Mouse (Mus musculus): ENCODE measurements around the gene Tsks.

Tsks gene

DNA sequence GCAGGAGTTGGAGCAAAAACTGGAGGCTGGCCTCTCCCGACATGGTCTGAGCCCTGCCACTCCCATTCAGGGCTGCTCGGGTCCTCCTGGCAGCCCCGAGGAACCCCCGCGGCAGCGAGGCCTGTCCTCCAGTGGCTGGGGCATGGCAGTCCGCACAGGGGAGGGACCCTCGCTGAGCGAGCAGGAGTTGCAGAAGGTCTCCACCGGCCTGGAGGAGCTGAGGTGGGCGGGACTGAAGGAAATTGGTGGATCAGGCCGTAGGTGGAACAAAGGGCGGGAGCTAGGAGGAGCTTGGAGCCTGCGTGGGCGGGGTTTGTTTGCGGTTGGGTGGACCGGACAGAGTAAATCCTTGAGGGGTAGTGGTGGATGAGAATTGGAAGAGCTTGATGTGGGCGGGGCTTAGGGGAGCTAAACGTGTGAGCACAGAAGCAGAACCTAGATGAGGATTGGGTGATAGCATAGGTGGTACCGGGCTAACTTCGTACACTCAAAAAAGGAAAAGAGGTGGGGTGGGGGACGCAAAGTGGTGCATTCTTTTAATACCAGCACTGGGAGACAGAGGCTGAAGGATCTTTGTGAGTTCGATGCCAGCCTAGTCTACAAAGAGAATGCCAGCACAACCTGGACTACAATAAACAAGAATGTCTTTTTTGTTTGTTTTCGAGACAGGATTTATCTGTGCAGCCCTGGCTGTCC, 9.8 kb downstream of the Tsks start:
- peak; percentile 76 to 79 for DNase-seq

DNA sequence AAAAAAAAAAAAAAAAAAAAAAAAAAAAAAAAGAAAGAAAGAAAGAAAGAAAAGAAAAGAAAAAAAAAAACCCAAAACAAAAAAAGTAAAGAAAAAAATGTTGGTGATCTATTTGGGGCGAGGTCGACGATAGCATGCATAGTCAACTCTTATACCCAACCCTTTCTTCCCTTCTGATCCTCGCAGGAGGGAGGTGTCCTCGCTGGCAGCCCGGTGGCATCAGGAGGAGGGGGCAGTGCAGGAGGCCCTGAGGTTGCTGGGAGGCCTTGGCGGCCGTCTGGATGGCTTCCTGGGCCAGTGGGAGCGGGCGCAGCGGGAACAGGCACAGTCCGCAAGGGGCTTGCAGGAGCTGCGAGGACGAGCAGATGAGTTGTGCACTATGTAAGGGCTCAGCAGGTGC, 10.6 kb downstream of the Tsks start:
- DNase-seq, result no peak

DNA sequence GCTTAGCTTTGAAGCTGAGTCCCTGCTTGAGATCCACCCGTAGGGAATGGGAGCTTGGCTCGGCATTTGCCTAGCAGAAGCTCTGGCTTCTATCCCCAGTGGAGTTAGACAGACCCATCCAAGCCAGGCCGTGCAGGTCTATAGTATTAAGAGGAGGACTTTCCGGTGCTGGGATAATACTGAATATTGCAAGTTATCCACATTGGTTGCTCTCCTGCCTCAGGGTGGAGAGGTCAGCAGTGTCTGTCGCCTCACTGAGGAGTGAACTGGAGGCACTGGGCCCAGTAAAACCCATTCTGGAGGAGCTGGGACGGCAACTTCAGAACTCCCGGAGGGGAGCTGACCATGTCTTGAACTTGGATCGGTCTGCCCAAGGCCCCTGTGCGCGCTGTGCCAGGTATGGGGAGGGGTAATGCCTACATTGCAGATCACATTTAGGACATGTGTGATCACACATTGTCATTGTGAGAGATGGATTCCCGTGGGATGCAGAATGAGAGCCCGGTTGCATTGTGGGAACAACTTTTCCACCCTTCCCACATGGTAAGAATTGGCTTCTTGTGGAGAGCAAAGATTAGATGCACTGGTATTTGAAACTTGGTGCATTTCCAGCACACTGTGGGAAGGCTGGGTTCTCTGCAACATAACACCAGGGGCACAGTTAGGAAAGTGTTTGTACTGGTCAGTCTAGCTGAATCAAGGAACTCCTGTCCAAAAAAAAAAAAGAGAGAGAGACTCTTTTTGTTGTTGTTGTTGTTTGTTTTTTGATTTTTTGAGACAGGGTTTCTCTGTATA, 11.3 kb downstream of the Tsks start:
- DNase-seq, result no peak

DNA sequence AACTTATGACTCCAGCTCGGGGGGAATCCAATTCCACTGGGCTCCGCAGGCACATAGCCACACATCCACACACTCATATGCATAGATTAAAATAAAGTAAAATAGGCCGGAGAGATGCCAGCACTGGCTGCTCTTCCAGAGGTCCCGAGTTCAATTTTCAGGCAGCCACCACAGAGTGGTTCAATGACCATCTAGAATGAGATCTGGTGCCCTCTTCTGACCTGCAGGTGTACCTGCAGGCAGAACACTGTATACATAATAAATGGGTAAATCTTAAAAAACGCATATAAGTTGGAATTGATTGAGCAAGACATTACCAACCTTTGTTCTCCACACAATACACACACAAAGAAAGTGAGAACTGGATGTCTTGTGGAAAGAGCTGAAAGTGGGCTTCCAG, 12.6 kb downstream of the Tsks start:
- DNase-seq, result no peak

DNA sequence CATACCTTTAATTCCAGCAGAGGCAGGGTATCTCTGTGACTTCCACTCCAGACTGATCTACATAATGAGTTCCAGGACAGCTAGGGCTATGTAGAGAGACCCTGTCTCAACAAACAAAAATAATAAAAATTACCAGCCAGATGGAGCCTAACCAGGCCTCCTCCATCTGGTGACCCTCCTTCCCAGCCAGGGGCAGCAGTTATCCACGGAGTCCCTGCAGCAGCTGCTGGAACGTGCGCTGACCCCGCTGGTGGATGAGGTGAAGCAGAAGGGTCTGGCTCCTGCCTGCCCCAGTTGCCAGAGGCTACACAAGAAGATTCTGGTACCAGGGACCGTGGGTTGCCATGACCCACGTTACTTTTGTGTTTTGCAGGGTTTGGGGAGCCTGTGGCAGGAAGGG, 13.3 kb downstream of the Tsks start:
- DNase-seq, result no peak

DNA sequence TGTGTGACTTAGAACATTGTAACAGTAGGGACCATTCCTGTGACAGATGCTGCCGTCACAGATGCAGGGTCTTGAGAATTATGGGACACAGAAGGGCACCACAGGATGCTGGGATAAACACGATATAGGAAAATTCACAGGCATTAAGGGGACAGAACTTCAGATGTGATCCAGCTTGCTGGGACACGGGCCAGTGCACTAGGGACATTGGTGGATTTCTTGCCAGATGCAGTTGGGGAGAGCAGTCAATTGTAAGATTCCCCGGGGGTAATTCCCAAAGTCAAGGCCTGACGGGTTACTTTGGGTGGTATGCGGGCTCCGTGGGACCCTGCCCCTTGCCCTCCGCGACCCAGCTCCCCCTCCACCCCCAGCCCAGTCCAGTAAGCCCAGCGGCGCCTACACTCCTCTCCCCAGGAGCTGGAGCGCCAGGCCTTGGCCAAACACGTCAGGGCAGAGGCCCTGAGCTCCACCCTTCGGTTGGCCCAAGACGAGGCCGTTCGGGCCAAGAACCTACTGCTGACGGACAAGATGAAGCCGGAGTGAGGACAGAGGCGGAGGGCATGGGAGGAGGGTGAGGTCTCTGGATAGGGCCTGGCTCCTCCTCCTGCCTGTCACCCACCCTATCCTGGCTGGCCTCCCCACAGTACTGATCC, 14.3 kb downstream of the Tsks start:
- DNase-seq, result no peak

DNA sequence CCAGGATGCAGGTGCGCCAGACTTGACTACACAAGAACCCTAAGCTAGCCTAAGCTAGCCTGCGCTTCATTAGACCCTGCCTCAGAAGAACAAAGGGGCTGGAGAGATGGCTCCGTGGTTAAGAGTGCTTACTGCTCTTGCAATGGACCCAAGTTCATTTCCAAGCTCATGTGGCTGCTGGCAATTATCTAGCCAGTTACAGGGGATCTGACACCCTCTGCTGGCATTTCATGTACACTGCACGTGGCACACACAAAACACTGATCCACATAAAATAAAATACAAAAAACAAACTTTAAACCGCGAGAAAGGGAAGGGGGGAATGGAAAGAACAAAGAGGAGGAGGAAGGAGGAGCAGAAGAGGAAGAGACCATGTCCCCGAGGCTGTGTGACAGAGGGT, 15.2 kb downstream of the Tsks start:
- DNase-seq, result peak; percentile 37 to 55

DNA sequence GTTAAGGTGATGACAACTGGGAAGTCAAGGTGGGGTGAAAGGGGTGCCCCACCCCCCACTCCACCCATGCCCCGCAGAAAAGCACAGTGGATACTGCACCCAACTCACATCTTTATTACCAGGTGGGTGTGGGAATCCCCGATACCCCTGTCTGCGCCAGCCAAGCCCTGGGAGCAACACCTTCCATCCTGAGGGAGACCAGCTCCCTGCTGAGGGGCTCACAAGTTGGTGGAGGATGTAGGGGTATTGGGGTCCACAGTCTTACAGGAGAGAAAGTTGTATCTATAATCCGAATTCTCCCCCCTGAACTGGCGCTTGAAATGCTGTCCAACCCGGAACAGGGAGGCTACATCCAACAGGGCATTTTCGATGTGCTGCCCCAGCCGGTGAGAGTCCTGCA, 16.3 kb downstream of the Tsks start:
- no peak for DNase-seq

DNA sequence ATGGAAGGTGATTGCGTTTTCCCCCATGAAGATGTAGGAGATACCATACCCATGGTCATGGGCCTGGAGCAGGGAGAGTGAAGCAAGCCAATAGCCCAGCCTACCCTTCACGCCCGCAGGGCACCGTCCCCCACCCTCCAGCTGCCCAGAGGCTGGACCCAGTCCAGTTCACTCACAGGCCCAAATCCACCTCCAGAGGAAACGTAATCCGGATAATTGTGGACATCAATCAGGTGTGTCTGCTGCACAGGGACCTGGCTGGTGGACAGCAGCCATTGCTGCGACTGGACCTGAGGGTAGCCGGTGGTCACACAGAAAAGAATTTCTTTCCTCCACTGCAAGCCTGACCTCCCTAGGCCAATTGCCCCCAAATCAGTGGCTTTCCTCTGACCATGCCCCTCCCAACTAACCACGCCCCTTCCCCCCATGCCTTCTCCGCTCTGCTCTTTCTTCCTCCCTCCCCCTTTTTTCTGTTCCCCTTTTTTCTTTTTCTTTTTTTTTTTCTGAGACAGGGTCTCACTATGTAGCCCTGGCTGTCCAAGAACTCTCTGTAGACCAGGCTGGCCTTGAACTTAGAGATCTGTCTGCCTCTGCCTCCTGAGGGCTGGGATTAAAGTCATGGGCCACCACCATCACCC, 17.0 kb downstream of the Tsks start:
- DNase-seq, result no peak

DNA sequence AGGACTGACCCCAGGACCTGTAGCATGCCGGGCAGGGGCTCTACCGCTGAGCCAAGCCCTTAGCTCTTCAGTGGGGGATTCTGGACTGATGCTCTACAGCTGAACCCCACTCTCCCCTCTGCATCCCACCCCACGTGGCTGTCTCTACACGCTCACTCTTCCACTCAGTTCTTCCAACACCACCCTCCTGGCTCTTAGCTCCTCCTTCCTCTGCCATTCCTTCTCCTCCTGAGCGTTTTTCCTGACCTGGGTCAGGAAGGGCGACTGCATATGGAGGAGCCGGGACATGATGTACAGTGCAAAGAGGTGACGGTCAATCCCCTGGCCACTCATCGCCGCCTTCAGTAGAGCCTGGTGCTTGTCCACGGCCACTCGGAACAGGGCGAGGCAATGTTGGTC, 17.5 kb downstream of the Tsks start:
- DNase-seq, result no peak

DNA sequence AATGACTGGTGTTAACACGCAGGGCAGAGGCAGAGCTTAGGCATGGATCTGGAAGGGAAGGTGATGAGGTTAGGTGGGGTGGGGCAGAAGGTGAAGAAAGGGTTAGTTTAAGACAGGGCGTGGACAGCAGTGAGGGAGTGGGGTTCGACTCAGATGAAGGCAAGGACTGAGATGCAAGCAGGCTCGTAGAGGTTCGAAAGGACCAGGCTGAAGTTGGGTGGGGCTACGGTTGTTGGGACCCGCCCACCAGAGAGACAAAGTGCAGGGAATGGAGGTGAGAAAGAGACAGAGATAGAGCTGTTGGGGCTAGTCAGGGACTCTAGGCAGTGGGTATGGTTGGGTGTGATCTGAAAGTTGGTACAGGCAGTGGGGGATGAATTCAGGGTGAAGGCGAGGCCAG, 19.3 kb downstream of the Tsks start:
- no peak for DNase-seq

DNA sequence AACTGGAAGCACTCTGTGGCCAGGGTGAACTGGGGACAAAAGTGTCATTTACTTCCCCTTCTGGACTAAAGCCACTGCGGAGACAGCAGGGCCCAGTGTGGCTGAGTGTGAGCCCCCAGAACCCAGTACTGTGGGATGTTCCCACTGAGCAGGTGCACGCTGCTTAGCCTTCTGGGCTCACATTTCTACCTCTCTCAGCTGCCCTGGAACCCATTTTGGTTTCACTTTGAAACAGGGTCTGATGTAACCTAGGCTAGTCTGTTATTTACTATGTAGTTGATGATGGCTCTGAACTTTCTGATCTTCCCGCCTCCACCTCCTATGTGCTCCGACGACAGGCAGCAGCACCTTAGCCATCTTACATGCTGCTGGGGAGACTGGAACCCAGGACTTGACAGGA, 19.8 kb downstream of the Tsks start:
- no peak for DNase-seq

DNA sequence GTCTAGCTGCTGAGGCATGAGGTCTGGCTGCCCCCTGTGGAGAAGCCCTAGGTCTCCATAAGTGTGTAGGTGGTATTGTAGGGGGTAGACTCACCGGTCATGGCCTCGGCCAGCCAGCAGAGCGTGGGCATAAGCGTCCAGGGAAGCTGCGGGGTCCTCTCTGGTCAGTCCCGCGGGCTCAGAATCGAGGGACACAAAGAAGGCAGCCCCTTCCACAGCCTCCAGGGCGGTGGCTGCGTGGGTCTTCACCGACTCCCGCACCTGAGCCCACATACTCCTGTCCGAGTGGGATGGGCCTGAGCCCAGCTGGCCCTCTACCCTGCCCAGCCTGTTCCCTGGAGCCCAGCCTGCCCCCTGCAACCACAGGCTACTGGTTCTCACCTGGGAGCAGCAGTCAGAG, 22.0 kb downstream of the Tsks start:
- DNase-seq, result no peak

DNA sequence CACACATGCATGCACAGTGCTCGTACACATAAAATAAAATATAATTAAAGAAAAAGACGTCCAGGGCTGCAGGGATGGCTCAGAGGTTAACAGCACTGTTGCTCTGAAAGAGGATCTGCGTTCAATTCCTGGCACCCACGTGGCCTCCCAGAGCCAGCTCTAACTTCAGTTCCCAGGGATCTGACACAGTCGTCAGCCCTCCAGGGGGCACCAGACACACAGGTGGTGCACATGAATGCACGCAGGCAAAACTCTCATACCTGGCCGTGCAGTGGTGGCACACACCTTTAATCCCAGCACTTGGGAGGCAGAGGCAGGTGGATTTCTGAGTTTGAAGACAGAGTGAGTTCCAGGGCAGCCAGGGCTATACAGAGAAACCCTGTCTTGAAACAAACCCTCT, 23.0 kb downstream of the Tsks start:
- DNase-seq, result no peak

DNA sequence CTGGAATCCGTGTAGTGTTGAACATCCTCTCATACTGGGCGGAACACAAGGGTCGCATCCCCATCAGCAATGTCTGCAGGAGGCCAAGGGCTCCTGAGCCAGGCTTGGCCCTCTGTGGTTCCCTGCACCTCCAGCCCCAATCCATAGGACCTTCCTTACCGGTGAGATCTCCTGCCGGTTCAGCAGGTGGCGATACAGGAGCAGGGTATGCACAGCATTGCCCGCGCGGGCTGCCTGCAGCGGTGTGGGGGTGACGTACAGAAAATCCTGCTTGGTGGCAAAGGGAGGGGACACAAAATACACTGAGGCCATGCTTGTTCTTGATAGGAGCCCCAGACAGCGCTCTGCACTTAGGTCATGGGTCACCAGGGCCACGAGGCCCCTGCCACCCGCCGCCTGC, 23.6 kb downstream of the Tsks start:
- no peak for DNase-seq

DNA sequence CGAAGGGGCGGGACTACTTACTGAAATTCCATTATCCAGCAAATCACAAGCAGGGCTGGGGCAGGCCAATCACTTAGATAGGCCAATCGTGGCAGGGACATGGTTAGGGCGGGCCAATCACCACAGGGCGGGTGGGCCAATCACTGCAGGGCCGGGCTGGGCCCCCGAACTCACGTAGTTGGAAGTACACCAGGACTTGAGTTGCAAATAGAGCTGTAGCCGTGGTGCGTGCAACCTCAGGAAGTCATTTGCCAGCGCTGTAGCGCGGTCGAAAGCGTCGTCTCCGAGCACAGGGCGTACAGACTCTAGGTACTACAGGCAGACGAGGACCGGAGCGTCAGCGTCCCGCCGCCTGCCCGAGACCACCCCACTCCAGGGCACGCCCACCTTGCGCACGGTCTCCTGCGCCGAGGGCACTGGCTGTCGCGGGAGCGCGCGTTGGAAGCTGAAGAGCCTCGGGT, 27.3 kb downstream of the Tsks start:
- peak; percentile 73 to 79 for DNase-seq

DNA sequence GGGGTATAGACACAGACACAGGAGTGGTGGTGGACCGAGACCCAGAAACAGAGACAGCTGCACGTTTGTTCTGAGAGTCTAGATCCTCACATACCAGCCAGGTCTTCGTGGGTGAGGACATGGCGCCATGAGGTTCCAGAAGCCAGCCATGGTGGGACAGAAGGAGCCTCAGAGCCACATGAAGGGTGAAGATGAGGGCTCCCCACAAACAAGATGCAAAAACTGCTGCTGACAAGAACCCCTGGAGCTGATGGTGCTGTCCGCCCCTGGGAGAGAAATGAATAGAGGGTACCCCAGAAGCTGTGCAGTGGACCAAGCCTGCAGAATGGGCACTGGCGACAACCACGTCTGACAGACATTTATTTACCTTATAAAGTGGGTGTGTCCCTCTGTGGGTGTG, 28.1 kb downstream of the Tsks start:
- DNase-seq, result no peak

DNA sequence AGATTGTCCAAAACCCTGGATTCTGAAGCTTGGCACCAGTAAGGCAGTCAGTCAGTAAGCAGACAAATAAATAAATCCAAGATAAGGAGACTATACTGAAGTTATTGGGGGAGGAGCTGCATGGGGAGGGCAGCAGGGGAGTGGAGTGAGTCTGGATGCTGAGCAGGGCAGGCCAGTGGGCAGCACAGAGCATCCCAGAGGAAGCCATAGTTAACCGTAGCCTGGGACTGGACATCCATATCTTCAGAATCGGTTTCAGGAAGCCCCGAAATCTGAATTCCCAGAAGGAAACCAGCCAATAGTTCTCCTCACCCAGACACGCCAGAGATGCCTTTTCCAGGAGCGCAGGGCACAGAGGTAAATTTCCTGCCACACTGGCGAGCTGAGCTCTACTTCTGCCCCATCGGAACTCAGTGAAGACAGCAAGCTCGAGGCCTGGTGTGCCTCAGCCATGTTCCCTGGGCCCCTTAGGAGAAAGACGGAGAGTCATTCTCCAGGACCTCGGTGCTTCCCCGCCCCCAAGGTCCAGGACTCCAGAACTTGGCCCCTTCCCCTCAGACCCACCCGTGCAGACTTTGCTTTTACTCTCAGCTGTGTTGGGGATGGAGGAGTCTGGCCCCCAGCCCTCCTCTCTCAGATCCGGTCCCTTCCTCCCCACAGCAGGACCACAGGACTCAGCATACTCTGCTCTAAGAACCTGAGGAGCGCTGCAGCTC, 30.6 kb downstream of the Tsks start:
- peak in 1 of 2 experiments; percentile 37 for DNase-seq

DNA sequence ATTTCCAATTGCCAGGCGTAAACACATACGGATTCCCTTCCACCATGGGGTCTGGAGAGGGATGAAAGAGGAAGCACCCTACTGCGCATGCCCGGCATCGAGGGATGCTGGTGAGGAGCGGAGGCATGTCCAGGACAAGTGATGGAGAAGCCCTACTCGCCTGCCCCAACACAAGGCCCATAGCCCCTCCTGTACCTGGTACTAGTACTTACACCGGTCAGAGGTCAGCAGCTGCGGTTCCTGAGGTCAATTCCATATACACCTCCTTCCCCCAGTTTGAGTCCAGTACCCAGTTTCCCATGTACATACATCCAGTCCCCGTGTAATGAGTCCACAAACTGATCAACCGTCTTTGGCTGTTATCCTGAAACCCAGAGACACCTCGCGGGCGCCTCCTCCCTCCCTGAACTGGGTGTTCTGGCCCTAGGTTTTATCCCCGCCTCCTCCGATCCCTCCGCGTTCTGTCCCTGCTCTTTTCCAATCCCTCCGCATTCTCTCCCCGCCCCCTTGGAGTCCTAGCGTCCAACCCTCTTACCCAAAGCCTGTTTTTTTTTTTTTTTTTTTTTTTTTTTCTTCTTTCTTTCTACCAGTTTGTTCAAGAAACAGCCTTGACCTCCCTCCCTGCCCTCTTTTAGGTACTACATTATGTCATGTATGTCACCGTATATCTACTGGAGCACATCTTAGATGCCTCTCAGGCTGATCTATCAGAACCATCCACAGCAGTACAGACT, 31.5 kb downstream of the Tsks start, which contains the start of gene Cpt1c:
Cpt1c (minus strand) TSS at position 469 of the 734 bp plus-strand sequence.
- peak; percentile 89 to 90 for DNase-seq

DNA sequence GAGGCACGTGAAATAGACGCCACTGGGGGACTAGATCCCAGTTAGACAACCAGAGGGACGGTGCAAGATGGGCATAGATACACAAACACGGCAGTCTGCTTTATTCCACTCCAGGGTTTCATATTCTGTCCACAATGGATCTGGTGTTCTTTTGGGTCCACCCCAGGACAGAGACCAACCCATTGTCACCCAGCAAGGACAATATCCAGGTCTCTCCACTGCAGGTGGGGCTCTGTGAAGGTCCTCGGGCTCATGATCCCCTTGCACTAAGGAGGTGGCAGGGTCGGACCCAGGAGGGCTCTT, 32.1 kb downstream of the Tsks start:
- no peak for DNase-seq

DNA sequence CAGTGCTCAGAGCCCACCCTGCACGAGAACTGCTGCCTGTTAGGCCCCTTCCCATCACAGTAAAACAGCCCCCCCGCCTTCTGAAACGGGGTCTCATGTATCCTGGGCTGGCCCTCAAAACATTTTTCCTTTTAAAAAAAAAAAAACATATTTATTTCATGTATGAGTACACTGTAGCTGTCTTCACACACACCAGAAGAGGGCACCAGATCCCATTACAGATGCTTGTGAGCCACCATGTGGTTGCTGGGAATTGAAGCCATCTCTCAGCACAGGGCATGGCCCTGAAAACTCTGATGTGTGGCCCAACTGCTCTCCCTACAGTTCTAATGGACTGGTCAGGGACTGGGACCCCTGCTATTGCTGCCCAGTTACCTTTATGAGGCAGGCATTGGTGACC, 35.3 kb downstream of the Tsks start:
- DNase-seq, result no peak

DNA sequence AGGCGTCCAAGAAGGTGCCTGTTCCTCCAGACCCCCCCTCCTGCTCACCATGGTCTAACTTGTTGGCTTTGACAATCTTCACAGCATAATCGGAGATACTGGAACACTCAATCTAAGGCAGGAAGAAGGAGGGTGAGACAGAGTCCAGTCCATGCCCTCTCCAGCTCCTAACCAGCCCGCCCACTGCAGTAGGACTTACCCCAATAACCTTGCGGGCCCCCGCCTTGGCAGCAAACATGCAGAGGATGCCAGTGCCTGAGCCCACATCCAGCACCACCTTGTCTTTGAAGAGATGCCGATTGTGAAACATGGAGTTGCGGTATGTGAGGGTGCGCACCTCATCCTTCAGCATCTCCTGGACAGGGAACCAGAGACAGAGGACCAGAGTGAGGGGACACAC, 38.5 kb downstream of the Tsks start:
- no peak for DNase-seq

Data from cerebellum, postnatal 36 days (tissue).